Mouse (Mus musculus): ENCODE measurements around the gene Gm10073.

GRCm38 (mm10) chr8:106610958-106611640 is 37.8 kb upstream of the Gm10073 start:
- TF ChIP-seq CTCF (IDR thresholded peaks at IDR 0.05; ENCODE audit: insufficient read depth, low read depth, low read length) (no peak), POLR2A (IDR thresholded peaks at IDR 0.05; ENCODE audit: insufficient read depth, low read depth, low read length) (no peak)

All from olfactory bulb, adult 2 months (tissue).